Mouse (Mus musculus) gastrocnemius, postnatal 25 days (tissue): ENCODE measurements around the gene Arl8a. TPM values are rescaled to one million over a fixed set of nuclear protein-coding genes. Genes with fewer than 3 reads are reported as not detected.
A peak's percentile ranks its signal among the peaks of the same experiment; 100 is the strongest.
"Not testable (repeated sequence)": the region's sequence is repeated elsewhere in the genome, so short reads cannot be mapped to it uniquely, and the experiment has no call there.

ENCODE experiments used
- DNase-seq: peaks from one replicate; pipeline ENCODE4 v3.0.0; 2022
- total RNA-seq, 2 experiments: library from RNA; stranded (reverse); gene quantifications; 1 replicate in 1 of 2; 2 replicates in 1 of 2; pipeline ENCODE4 v1.2.3; 2021

The Arl8a gene
- total RNA-seq, 2 experiments from 2014 or later, result 14.9 to 15.7 TPM

DNA sequence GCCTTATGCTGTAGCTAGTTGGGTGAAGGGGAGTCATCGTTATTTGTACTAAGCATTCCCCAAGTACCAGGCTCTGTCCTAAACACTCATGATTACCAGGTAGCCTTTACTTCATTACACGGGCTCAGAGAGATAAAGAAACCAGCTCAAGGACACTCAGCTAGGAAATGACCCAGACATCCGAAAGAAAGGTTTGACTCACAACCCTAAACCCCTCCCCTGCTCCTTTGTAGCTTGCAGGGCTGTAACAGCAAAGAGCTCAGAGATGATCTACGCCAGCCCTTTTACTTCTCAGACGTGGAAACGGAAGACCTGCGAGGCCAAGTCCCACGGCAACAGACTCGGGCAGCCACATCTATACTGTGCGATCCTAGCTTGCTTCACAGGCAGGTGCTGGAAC is 23.7 kb downstream of the Arl8a start:
- no peak for DNase-seq

DNA sequence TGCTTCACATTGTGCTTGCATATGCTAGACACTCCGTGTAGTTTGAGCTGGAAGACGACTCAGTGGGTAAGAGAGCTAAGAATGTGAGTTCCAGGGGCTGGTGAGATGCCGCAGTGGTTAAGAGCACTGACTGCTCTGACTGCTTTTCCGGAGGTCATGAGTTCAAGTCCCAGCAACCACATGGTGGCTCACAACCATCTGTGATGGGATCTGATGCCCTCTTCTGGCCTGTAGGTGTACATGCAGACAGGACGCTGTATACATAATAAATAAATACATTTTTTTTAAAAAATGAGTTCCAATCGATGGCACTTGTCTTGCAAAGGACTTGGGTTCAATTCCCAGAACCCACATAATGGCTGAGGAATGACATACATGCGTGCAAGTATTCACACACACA is 24.6 kb downstream of the Arl8a start:
- no peak for DNase-seq

GRCm38 (mm10) chr1:135171984-135172383 is 25.4 kb downstream of the Arl8a start:
- DNase-seq, result peak; percentile 47

DNA sequence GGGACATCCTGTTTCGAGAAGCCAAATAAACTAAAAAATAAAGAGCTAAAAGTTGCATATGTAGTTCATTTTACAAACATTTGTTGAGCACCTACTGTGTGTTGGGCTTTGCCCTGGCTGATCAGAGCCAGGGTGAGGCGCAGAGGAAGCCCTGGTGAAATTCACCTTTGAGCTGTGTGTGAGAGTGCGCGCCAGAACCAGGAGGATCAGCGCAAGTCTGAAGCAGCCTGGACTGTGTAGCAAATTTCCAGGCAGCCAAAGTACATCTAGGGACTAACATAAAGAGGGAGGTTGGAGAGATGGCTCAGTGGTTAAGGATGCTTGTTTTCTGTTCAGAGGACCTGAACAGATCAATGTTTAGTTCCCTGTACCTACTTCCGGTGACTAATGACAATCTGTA is 26.7 kb downstream of the Arl8a start:
- DNase-seq, result no peak

GRCm38 (mm10) chr1:135175176-135175575 is 28.6 kb downstream of the Arl8a start:
- no peak for DNase-seq

DNA sequence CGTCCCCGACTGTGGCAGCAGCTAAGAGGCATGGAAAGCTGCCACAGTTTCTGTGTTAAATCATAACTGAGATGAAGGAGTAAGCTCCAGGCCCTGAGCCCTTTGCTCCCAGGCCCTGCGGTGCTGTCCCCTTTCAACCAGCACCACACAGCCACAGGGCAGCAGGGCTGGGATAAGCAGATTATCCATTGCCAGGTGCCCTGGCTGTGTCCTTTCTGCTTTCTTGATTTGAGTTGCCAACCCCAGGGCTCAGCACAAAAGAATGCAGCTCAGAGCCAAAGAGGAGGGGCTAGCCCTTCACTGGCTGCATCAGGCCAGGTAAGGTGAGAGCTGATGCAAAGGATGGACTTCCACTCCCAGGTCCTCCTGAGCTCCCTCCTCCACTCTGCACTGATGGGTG is 31.1 kb downstream of the Arl8a start:
- no peak for DNase-seq

GRCm38 (mm10) chr1:135178863-135179262 is 32.2 kb downstream of the Arl8a start:
- DNase-seq, result no peak

DNA sequence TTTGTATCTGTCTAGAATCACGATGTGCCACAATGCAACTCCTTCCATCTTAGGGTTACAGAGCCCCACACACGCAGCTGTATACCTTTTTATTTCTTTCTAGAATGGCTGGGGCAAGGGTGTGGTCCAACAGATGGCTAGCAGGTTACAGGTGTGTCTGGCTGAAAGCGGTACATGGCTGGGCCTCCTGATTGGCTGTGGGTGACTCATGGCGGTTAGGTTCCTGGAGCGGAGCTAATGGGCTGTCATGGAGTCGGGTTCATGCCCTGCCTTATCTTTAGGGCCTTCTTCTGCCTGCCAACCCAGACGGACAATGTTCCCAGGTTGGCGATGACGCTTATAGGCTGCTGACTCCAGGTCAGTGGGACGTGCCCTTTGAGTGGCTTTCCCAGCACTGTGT is 34.2 kb downstream of the Arl8a start:
- DNase-seq, result no peak

GRCm38 (mm10) chr1:135181275-135181674 is 34.7 kb downstream of the Arl8a start:
- no peak for DNase-seq

- DNase-seq, result no peak
Measured at GRCm38 (mm10) chr1:135181880-135182623, 35.4 kb downstream of the Arl8a start.

DNA sequence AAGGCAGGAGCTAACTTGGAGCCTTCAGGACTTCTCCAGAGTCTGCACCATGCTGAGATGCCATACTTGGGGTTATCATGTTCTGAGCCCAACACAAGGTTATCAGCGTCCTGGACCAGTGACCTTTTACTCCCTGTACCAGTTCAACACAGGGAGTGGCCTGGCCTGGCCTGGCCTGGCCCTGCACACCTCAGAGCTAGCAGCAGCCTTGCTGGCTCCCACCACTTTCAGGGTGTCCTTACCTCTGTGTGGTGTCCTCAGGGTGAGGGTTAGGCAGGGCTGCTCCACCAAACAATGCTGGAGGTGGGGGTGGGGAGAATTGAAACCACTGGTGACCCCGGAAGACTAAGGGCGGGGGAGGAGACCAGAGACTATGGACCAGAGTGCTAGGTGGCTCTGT is 36.4 kb downstream of the Arl8a start:
- DNase-seq, result no peak

GRCm38 (mm10) chr1:135183448-135183847 is 36.8 kb downstream of the Arl8a start:
- DNase-seq, result no peak

GRCm38 (mm10) chr1:135183941-135184570 is 37.4 kb downstream of the Arl8a start:
- DNase-seq, result no peak

GRCm38 (mm10) chr1:135185936-135186335 is 39.3 kb downstream of the Arl8a start:
- DNase-seq, result no peak

GRCm38 (mm10) chr1:135186427-135186826 is 39.8 kb downstream of the Arl8a start:
- no peak for DNase-seq

GRCm38 (mm10) chr1:135187016-135187415 is 40.4 kb downstream of the Arl8a start:
- DNase-seq, result not testable (repeated sequence)

- DNase-seq, result peak; percentile 57
Measured at GRCm38 (mm10) chr1:135188197-135188596, 41.6 kb downstream of the Arl8a start.

DNA sequence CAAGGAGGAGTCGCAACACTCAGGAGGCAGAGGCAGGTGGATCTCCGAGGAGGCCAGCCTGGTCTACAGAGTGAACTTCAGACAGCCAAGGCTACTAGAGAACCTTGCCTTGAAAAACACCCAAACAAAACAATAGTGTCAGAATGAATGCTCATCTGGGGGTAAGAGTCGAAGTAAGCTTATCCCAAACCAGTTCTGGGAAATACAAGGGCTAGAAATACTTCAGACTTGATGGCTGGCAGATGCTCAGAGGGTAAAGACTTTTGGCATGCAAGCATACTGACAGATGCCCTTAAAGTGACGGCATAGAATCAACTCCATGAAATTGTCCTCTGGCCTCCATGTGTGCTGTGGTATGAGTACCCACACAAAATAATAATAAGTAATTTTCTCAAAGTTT is 42.6 kb downstream of the Arl8a start:
- no peak for DNase-seq

- DNase-seq, result not testable (repeated sequence)
Measured at GRCm38 (mm10) chr1:135194335-135194734, 47.7 kb downstream of the Arl8a start.

DNA sequence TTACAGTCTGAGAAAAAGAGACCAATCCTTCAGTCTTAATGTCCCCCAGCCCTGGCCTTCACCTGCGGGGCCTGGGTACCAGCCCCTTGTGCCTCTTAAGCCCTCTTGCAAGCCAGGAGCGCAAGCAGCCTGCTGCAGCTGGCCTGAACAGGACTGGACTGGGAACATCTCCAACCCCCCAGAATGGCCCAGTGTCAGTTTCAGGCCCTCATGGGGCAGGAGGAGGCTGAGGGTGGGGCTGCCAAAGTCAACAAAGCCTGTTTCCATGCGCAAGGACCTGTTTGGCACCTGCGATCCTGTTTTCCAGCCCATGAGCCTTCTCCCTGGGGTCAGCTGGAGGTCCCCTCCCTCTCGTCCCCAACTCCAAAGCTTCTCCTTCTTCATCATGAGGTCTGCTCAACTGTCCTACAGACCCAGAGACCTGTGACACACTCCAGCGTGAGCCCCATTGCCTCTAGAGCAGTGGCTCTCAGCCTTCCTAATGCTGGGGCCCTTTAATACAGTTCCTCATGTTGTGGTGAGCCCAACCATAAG is 49.4 kb downstream of the Arl8a start:
- DNase-seq, result peak; percentile 72

DNA sequence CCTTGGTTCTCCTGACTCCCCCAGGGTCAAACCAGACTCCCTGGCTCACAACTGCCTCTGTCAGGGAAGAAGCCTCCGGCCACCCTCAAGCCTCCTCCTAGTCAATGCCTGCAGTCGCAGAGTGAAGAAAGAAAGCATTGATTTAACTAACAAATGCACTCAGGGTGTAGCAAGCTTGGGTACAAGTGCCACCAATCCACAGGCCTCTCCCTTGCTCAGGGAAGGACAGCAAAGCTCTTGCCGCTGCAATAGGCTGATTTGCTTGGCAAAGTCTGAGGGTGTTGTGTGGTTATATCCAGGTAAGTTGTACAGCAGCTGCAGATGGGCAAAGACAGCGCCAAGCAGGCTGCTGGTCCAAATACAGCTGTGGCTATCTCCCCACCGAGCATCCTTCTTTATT is 51.8 kb downstream of the Arl8a start:
- DNase-seq, result no peak

DNA sequence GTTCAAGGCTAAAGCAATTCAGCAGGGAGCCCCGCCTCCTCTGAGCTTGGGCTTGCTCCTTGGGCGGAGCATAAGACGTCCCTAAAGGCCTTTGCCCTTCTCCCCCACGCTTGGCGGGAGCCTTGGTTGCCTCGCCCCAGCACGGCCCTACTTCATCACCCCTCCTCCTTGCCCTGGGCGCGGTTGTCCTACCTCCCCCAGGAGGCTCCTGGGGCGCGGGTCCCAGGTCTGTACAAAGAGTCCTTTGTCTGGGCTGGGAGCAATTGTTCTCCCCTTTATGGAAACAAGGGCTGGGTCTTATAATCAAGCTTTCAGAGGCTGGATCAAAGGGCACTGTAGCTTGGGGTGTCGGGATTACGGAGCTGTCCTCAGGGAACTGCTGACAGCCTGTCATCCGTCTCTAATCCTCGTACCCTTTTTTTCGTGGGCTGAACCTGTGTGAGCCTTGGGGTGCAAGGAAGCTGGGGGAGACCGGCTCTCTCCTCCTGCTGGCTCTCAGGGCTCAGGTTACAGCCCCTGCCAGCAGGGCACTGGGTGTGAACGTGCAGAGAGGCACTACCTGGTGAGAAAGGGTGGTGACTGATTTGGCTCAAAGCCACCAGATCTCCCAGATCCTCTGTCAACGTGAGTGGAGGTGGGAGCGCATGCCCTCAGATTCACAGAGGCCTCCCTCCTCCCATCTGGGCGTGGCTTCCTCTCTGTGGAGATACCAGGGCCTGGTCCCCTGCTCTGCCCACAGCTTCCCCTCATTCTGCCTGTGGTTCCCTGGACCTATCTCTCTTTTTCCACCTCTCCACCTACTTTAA is 52.6 kb downstream of the Arl8a start:
- DNase-seq, result no peak

DNA sequence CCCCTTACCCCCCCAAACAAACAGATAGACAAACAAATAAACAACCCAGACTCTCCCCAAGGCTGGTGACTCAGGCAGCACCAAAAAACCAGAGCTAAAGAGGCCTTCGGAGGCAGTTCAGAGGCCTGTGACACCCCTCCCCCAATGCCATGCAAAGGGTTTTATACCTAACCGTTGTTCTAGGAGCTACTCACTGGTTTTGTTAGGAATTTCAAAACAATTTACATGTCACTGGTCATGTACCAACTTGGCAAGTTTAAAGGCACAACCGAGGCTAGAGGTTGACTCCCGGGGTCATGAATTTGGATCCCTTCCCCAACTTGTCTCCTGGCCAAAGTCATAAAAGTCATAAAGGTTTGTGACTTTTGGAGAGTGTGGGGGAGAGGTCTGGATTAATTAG is 53.8 kb downstream of the Arl8a start:
- DNase-seq, result no peak
